8 mouse cellular contexts compared by ENCODE assay signal in the genomic region with DNA sequence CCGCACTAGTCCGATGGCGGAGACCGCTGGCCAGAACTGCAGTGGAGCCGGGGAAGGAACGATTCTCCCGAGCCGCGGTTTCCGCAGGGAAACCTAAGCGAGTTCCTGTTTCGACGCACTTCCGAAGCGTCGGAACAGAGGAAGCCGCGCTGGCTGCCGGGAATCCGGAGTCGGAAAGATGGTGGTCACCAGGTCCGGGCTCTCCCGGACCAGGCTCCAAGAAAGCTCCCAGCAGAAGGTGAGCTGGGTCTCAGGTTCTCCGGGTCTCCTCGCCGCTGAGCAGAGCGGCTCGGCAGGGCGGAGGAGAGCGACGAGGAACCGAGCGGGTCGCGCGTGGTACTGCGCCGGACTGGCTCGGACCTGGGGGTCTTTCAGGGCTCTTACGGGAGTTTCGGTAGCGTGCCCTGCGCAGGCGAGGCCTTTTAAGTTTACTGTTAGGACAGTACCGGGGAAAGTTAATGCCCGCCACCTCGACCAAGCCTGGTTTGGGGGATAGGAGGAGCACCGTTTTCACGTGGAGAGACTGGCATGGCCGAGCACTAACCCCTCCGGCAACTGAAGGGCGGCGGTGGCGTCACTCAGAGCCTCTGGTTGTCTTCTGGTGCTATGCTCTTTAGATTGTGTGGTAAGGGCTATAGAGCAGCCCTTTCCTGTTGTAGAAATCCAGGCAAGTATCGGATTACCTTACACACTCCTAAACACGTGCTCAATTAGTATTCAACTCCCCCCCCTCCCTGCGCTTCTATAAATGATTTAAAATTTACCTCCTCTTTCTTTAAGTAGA. TPM values are rescaled to one million over a fixed set of nuclear protein-coding genes. Genes with fewer than 3 reads are reported as not detected.
A peak's percentile ranks its signal among the peaks of the same experiment; 100 is the strongest.
DNase-seq lines count a peak whose midpoint lies in the region; ATAC-seq and TF ChIP-seq lines count a peak whose summit lies in the region.

A gene (plus strand): TSS at position 148 of the 784 bp plus-strand sequence.

- intact Hi-C loops in heart, postnatal 10 days (cut with DNase I) = loop anchor here (2.0 to 10.0 kb wide), 3 partner anchors 16 to 392 kb away; a partner anchor contains a TSS

- H3K36me3 ChIP-seq in ES-Bruce4 (ENCODE audit: control insufficient read depth, insufficient read depth, low read length, poor library complexity, severe bottlenecking) = peaks cover 41% of the 10 kb centered on the region
- H3K36me3 ChIP-seq in forebrain, embryonic 12.5 days (replicated peaks) = peaks cover 42% of the 10 kb centered on the region
- H3K36me3 ChIP-seq in lung, embryonic 14.5 days (ENCODE audit: insufficient read depth) = peaks cover 45% of the 10 kb centered on the region
- peaks cover 27% of the 10 kb centered on the region for H3K36me3 ChIP-seq in thymus, adult 2 months (ENCODE audit: control insufficient read depth, insufficient read depth, low read length)

- peak; percentile 87 for DNase-seq in c-Kit-positive CD71-positive TER-119-positive erythroid progenitor cells, embryonic 14.5 days (ENCODE audit: low spot score)
- peak; percentile 95 for DNase-seq in heart, postnatal 10 days
- peak; percentile 90 to 93 for DNase-seq in layer of hippocampus, adult 18-20 months (ENCODE audit: low spot score in 2 of 2)
- DNase-seq in lung, embryonic 14.5 days = peak; percentile 99
- peak; percentile 77 for DNase-seq in thymus, adult 2 months

- ATAC-seq in forebrain, embryonic 12.5 days (ENCODE audit: low FRiP score) = peak; percentile 97
- ATAC-seq in lung, embryonic 14.5 days (ENCODE audit: insufficient read depth) = peak; percentile 98

- H3K4me3 ChIP-seq in ES-Bruce4 (ENCODE audit: low read depth, low read length) = peak within 1 kb of the TSS; percentile 95
- H3K4me3 ChIP-seq in forebrain, embryonic 12.5 days (replicated peaks) = peak within 1 kb of the TSS; percentile 93
- H3K4me3 ChIP-seq in lung, embryonic 14.5 days (ENCODE audit: low read depth, low read length) = peak within 1 kb of the TSS; percentile 88
- peak within 1 kb of the TSS; percentile 98 for H3K4me3 ChIP-seq in olfactory bulb, adult 2 months (ENCODE audit: insufficient read depth, low read depth, low read length)
- H3K4me3 ChIP-seq in thymus, adult 2 months (ENCODE audit: control insufficient read depth, insufficient read depth, low read length) = peak within 1 kb of the TSS; percentile 92

- H3K4me1 ChIP-seq in ES-Bruce4 (ENCODE audit: control insufficient read depth, insufficient read depth, low read length) = peaks cover 3% of the 10 kb centered on the region
- peaks cover 35% of the 10 kb centered on the region for H3K4me1 ChIP-seq in forebrain, embryonic 12.5 days
- peaks cover 4% of the 10 kb centered on the region; the same call in 1 of the 2 replicates for H3K4me1 ChIP-seq in lung, embryonic 14.5 days (ENCODE audit: insufficient read depth)
- peaks cover 16% of the 10 kb centered on the region for H3K4me1 ChIP-seq in olfactory bulb, adult 2 months (ENCODE audit: control insufficient read depth, insufficient read depth, low read length)
- peaks cover 4% of the 10 kb centered on the region for H3K4me1 ChIP-seq in thymus, adult 2 months (replicated peaks; ENCODE audit: control insufficient read depth, insufficient read depth, low read length)

- no peaks in the 10 kb centered on the region for H3K27me3 ChIP-seq in ES-Bruce4 (ENCODE audit: control insufficient read depth, insufficient read depth, low read length, poor library complexity, severe bottlenecking)
- H3K27me3 ChIP-seq in forebrain, embryonic 12.5 days = no peaks in the 10 kb centered on the region
- no peaks in the 10 kb centered on the region for H3K27me3 ChIP-seq in lung, embryonic 14.5 days (ENCODE audit: insufficient read depth, low read length)
- no peaks in the 10 kb centered on the region for H3K27me3 ChIP-seq in thymus, adult 2 months (ENCODE audit: control insufficient read depth, insufficient read depth, low read length)

- under 1% methylated on average over 56 of the region's 57 CpGs for WGBS in forebrain, embryonic 12.5 days
- WGBS in lung, embryonic 14.5 days = under 1% methylated on average over 57 of the region's 57 CpGs
- under 1% methylated on average over 57 of the region's 57 CpGs for WGBS in olfactory bulb, adult 2 months
- WGBS in thymus, adult 2 months = under 1% methylated on average over 57 of the region's 57 CpGs

- no peaks in the 10 kb centered on the region for H3K9me3 ChIP-seq in ES-Bruce4 (replicated peaks; ENCODE audit: control insufficient read depth, insufficient read depth, low read length, poor library complexity, severe bottlenecking)
- no peaks in the 10 kb centered on the region for H3K9me3 ChIP-seq in forebrain, embryonic 12.5 days
- no peaks in the 10 kb centered on the region for H3K9me3 ChIP-seq in lung, embryonic 14.5 days (ENCODE audit: low read depth, low read length)

- H3K27ac ChIP-seq in ES-Bruce4 (ENCODE audit: insufficient read depth, low read length) = no peak within 1 kb of the TSS
- H3K27ac ChIP-seq in forebrain, embryonic 12.5 days = peak within 1 kb of the TSS; percentile 61
- peak within 1 kb of the TSS; percentile 67; the same call in 1 of the 2 replicates for H3K27ac ChIP-seq in lung, embryonic 14.5 days (ENCODE audit: low read depth)
- H3K27ac ChIP-seq in olfactory bulb, adult 2 months (ENCODE audit: insufficient read depth, low read depth, low read length) = 0 out of 2 replicates have a peak within 1 kb of the TSS, but pooled peaks have one; percentile 58
- H3K27ac ChIP-seq in thymus, adult 2 months (ENCODE audit: control insufficient read depth, insufficient read depth, low read length) = peak within 1 kb of the TSS; percentile 21; the same call in 1 of the 2 replicates

- no peak for TF ChIP-seq CTCF in ES-Bruce4 (IDR thresholded peaks at IDR 0.05; ENCODE audit: low read depth, low read length)
- TF ChIP-seq CTCF in lung, embryonic 14.5 days (IDR thresholded peaks at IDR 0.05; ENCODE audit: low read depth) = no peak
- TF ChIP-seq CTCF in olfactory bulb, adult 2 months (IDR thresholded peaks at IDR 0.05; ENCODE audit: insufficient read depth, low read depth, low read length) = no peak
- TF ChIP-seq CTCF in thymus, adult 2 months (IDR thresholded peaks at IDR 0.05; ENCODE audit: borderline replicate concordance, control insufficient read depth, extremely low read depth, insufficient read depth, low read length, poor library complexity) = peak; percentile 54; the same call in 1 of the 2 replicates

- H3K9ac ChIP-seq in ES-Bruce4 (ENCODE audit: low read depth, poor library complexity, severe bottlenecking) = peak within 1 kb of the TSS; percentile 79
- H3K9ac ChIP-seq in forebrain, embryonic 12.5 days = peak within 1 kb of the TSS; percentile 90
- peak within 1 kb of the TSS; percentile 94 for H3K9ac ChIP-seq in lung, embryonic 14.5 days

- peak; percentile 53; the same call in 1 of the 2 replicates for TF ChIP-seq EP300 in ES-Bruce4 (IDR thresholded peaks at IDR 0.05; ENCODE audit: insufficient read depth, low read depth, low read length)

- peak within 1 kb of the TSS; percentile 80 for H3K4me2 ChIP-seq in forebrain, embryonic 12.5 days
- H3K4me2 ChIP-seq in lung, embryonic 14.5 days = peak within 1 kb of the TSS; percentile 81

- TF ChIP-seq POLR2A in ES-Bruce4 (IDR thresholded peaks at IDR 0.05; ENCODE audit: insufficient read depth, low read length) = no peak
- TF ChIP-seq POLR2A in olfactory bulb, adult 2 months (IDR thresholded peaks at IDR 0.05; ENCODE audit: insufficient read depth, low read depth, low read length) = peak; percentile 87
- TF ChIP-seq POLR2A in thymus, adult 2 months (IDR thresholded peaks at IDR 0.05; ENCODE audit: control insufficient read depth, extremely low read depth, insufficient read depth, low read length, poor library complexity) = peak; percentile 85

RNA-seq across cellular contexts. Expression of the gene that starts here (rescaled TPM):
- 123 and 132 TPM in 2 replicates for polyA plus RNA-seq in ES-Bruce4 (2011; ENCODE audit: insufficient read depth, insufficient read length, low read depth, missing spikeins)
- 81.4 and 82.7 TPM in 2 replicates for polyA plus RNA-seq in forebrain, embryonic 12.5 days (2016; fragmentation: Nextera tagmentation; extraction: Ambion mirVana)
- 10 to 100 TPM; 25.3 to 30.9 TPM for total RNA-seq in heart, postnatal 10 days (2021)
- total RNA-seq in layer of hippocampus, adult 18-20 months (2021) = 10 to 100 TPM; 28.1 to 30.0 TPM
- 77.8 and 80.2 TPM in 2 replicates for polyA plus RNA-seq in lung, embryonic 14.5 days (2014; fragmentation: Nextera tagmentation; extraction: Ambion mirVana)
- not detected in 2 replicates for polyA plus RNA-seq in olfactory bulb, adult 2 months (2012; ENCODE audit: insufficient read depth, insufficient read length, low replicate concordance, missing spikeins)
- polyA plus RNA-seq in thymus, adult 2 months (2012; rRNA removed) = 11.1 and 11.6 TPM in 2 replicates

Comparison
In these comparisons a context has a peak if more than half of its experiments do, and no peak if none do; other contexts are left out.
1. RNA of the gene that starts here (polyA plus RNA-seq): 123 to 132 TPM in ES-Bruce4, 81.4 to 82.7 TPM in forebrain, embryonic 12.5 days, 77.8 to 80.2 TPM in lung, embryonic 14.5 days and 11.1 to 11.6 TPM in thymus, adult 2 months; not detected in olfactory bulb, adult 2 months; every median in the first group is over 10 times any median in the second.
2. Peak in every context shown above with its lines, with median percentiles within 50 percentile points of each other: H3K4me3 ChIP-seq, H3K9ac ChIP-seq and DNase-seq.